Mouse (Mus musculus) brain, embryonic 18.5 days (tissue): Measurements from ENCODE around the gene Zkscan17.

Source experiments
- DNase-seq: peaks from one replicate; pipeline ENCODE4 v3.0.0-alpha.2; 2012; ENCODE audit warnings: low read depth, low spot score

Gene Zkscan17

GRCm38 (mm10) chr11:59460459-59460858, 66.1 kb downstream of the Zkscan17 start:
- DNase-seq, result no peak

GRCm38 (mm10) chr11:59458973-59459372, 67.6 kb downstream of the Zkscan17 start:
- DNase-seq, result no peak

GRCm38 (mm10) chr11:59456891-59457290, 69.7 kb downstream of the Zkscan17 start:
- DNase-seq, result no peak

GRCm38 (mm10) chr11:59456346-59456745, 70.2 kb downstream of the Zkscan17 start:
- no peak for DNase-seq

GRCm38 (mm10) chr11:59451086-59451485, 75.5 kb downstream of the Zkscan17 start, which contains the start of gene Snap47:
Gene Snap47 (minus strand): TSS chr11:59451186.
- DNase-seq, result no peak

- no peak for DNase-seq
These were observed 76.2 kb downstream of the Zkscan17 start for GRCm38 (mm10) chr11:59450230-59450771.

GRCm38 (mm10) chr11:59449741-59450229, 76.8 kb downstream of the Zkscan17 start, which contains the start of gene Jmjd4:
Gene Jmjd4 (plus strand): TSS chr11:59450045.
- peak; percentile 77 for DNase-seq

GRCm38 (mm10) chr11:59443102-59443501, 83.4 kb downstream of the Zkscan17 start:
- DNase-seq, result no peak

- DNase-seq, result no peak
These were observed 88.6 kb downstream of the Zkscan17 start for GRCm38 (mm10) chr11:59437954-59438353.
